Mouse (Mus musculus) adrenal gland, postnatal 14 days (tissue): ENCODE data around the gene Cmpk1. TPM values are rescaled to one million over a fixed set of nuclear protein-coding genes. Genes with fewer than 3 reads are reported as not detected.
"Not testable (repeated sequence)": the region's sequence is repeated elsewhere in the genome, so short reads cannot be mapped to it uniquely, and the experiment has no call there.

ENCODE experiments used
- DNase-seq: peaks from one replicate; pipeline ENCODE4 v3.0.0; 2021; ENCODE audit warnings: mixed read lengths
- long read RNA-seq, 2 experiments: library from polyadenylated mRNA; stranded (forward); transcript quantifications; one replicate each; pipeline ENCODE4 v2.0.0; 2021
- total RNA-seq: library from RNA; stranded (reverse); gene quantifications from 2 replicates; pipeline ENCODE4 v1.2.3, GENCODE M21; 2021

The Cmpk1 gene
- 103 and 104 TPM in 2 replicates for total RNA-seq
- long read RNA-seq, experiment 1, transcript Cmpk1-201 (6 exons, 3,170 nt), result major isoform, 231 of 240 reads
- long read RNA-seq, experiment 1, partial matches to known transcripts, result 4 of 240 reads
- long read RNA-seq, experiment 1, other reads (novel, unspliced or antisense), result 5 of 240 reads
- long read RNA-seq, experiment 2, transcript Cmpk1-201 (6 exons, 3,170 nt), result major isoform, 151 of 156 reads
- long read RNA-seq, experiment 2, partial matches to known transcripts, result 2 of 156 reads
- long read RNA-seq, experiment 2, other reads (novel, unspliced or antisense), result 3 of 156 reads

DNA sequence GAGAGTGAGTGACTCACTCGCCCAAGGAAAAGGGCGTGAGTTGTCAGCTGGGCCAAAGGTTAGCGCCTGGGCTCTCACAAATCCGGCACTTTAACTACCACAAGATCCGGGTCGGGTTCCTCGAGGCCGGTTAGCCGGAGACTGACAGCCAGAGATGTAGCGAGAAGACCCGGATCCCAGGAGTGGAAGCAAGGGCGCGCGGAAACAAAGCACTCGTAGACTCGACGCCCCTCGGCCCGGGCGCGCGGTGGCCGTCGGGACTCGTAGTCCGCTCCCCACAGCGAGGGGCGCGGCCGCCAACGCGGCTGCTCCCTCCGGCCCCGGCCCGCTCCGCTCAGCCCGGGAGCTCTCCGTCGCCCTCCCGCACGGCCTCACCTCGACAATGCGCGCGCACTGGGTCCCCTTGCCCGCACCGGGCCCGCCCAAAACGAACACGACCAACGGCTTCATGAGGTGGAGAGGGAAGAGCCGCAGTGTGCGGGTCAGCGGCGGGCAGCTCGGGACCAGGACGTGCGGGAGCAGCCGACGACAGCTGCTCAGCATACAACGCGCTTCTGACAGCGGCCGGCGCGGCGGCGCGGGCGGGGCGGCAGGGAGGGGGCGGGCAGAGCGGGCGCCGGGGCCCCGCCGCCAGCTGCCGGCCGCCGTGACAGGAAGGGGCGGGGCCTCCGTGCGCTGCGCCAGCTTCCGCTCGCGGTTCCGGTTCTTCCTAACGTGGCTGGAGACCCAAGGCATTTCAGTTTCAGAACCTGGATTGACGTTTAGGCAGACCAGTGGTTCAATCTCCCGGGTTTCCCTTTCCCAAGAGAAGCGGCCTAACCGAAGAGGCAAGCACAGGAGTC is at the start of gene Cmpk1:
Gene Cmpk1 (minus strand): TSS at position 651 of the 842 bp plus-strand sequence.
- DNase-seq, result peak; percentile 93

DNA sequence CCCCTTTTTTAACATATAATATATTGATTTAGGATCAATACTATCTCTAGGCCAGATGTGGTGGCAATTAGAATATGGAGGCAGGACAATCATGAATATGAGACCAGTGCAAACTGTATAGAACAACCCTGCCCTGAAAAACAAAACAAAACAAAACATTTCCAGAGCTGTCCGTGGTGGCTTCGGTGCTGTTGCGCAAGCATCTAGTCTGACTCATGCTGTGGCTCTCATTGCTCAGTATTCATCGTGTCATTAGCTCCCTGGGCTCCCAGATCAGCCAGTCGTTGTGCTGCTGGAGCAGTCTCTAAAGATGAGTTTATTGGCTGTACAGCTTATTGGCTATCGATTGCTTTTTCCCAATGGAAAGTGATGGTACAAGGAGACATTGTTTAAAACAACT is 48.0 kb upstream of the Cmpk1 start:
- DNase-seq, result peak; percentile 53

DNA sequence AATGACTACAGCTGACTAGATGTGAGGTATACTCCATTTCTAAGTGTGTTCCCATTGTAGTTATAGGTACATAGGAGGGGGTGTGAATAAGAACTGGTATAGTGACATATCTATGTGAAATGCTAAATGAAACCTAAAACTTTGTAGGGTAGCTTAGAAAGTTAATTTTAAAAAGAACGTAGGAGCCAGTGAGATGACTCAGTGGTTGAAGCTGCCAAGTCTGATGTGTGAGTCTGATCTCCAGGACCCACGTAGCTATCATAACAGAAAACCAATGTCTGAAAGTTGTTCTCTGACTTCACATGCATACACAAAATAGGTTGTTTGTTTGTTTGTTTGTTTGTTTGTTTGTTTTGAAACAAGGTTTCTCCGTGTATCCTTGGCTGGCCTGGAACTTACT is 33.0 kb upstream of the Cmpk1 start:
- no peak for DNase-seq

DNA sequence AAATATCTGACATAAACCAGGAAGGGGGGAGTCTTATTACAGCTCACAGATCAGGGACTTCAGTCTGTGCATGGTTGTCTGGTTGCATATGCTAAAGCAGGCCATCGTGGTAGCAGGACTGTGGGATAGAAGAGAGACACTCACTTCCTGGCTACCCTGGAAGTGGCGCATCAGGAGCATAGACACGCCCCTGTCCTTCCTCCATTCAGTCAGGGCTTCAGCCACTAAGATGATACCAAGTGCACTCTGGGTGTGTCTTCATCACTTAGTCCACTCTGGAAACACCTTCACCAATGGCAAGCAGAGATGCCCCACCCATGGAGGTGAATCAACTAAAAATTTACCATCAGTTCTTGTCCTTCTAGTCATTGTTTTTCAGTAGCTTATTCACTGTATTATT is 27.2 kb upstream of the Cmpk1 start:
- DNase-seq, result no peak

DNA sequence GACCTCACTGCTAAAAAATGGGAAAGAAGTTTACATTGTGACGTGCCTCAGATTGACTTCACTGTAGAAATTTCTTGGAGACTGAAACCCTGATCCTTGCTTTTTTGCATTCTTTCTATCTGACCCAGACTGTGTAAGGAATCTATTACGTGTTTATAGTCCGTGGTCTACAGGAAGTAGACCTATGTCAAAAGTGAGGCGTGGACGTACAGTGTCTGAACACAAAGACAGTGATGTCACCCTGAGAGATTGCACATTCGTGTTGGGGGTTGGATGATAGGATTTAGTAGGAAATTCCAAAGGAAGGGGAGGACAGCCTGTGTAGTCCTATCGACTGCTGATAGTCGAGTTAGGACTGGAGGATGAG is 13.4 kb upstream of the Cmpk1 start:
- DNase-seq, result no peak

DNA sequence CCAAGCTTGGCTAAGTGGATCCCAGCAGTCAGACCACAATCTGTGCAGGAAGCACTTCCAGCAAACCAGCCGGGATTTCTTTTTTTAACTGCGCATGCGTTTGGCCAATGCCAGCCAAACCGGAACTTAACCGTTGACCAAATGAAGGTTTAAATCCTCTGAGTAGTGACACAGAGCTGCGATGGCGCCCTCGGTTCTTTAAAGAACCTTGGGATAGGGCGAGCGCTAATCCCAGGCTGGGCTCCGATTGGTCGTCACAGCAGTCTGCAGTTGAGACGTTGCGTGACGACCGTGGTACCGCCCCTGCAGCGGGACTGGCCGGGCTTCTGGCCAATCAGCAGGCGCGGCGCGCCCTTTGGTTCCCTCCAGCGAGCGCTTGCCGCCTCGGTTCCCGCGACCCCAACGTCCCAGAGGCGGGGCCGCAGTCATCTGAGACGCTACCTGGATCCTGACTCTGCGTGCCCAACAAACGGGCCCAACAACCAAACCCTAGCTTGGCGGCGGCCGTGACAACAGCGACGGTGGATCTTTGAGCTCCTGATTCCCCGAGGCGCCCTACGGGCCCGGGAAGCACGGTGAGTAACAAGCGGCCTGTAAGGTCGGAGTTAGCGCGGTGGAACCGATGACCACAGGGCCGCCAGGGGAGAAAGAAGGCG is 12.9 kb upstream of the Cmpk1 start, which contains the start of gene Stil:
Gene Stil (plus strand): TSS at position 387 of the 656 bp plus-strand sequence.
- peak; percentile 98 for DNase-seq

DNA sequence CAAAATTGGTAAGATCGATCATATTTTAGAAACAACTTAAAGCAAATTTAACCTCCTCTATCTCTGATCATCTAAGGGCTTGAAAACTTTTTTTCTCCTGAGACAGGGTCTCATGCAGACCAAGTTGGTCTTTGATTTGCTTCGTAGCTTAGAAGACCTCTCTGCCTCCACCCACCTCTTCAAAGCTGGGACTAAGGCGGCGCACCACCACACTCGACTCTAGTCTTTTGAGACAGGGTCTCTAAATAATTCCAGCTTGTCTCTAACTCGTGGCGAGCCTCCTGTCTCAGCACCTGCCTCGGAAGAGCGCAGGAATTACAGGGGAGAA is 12.4 kb upstream of the Cmpk1 start:
- DNase-seq, result no peak

DNA sequence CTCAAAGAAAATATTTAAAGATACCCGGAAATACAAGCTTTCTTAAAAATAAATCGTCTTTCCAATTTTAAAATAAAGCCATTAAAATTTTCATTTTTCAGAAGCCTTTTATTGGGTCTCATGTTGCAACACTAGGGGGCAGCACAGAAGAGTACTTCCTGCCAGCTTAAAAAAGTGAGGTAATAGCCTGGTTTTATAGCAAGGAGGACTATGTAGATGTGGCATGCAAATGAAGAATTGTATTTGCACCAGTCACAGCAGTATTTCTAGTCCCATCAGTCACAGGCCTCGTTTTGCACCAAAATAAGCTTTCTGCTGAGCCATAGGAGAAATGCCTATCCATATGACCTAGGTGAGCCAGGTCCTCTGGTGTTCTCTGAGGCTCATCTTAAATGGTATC is 10.0 kb upstream of the Cmpk1 start:
- peak; percentile 65 for DNase-seq

DNA sequence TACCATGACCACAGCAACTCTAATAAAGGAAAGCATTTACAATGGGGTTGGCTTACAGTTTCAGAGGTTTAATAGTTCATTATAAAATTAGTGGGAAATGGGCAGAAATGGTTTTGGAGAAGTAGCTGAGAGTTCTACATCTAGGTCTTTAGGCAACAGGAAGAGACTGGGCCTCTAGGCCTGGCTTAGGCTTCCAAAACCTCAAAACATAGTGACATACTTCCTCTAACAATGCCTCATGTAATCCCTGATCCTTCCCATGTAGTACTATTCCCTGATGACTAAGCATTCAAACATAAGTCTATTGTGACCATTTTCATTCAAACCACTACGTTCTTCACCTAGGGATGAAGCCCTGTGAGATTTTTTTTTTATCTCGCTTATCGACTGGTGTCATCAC is 7.2 kb upstream of the Cmpk1 start:
- no peak for DNase-seq

DNA sequence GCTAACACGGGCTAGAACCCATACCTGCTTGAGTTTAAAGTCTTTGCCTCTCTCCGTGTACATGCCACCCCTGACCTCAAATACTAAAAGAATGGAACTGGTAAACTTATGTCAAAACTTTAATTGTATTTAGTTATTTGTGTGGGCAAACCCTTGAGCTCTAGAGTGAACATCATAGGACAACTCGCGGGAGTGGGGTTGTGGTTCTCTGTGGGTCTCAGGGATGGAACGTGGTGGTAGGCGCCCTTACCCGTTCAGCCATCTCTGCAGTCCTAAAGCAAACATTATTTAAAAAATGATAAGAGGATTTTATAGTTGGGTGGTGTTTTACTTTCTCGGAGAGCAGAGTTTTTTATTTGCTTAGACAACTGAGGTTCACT is 840 bp downstream of the Cmpk1 start:
- no peak for DNase-seq

DNA sequence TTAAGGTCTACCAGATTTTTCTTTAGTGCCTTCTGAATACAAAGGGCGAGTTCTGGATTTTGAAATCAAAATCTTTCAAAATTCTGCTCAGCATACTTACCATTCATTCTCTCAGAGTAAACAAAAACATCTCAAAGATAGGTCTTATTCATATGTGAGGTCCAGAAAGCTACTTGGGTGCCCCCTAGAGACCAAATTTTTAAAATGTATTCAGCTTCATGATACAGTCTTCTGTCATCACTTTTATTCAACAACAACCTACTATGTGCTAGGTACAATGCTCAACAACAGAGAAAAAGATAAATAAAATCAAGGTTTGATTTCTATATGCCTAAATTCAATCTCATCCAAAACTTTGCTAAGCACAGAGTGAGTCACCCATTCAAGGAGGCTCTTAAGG is 4.0 kb downstream of the Cmpk1 start:
- DNase-seq, result no peak

DNA sequence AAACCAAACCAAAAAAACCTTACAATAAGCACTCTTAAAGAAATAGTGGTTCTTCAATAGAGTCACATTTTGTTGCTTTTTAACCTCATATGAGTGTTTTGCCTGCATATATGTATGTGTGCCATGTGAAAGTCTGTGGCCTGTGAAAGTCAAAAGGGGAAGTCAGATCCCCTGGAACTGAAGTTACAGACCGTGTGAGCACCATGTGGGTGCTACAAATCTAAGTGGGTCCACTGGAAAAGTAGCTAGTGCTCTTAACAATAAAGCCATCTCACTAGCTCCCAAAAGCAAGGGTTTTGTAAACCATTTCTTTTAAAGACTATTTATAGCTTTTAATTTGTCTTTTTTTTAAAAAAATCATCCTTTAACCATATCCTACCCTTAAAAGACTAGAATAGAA is 4.4 kb downstream of the Cmpk1 start:
- DNase-seq, result no peak

DNA sequence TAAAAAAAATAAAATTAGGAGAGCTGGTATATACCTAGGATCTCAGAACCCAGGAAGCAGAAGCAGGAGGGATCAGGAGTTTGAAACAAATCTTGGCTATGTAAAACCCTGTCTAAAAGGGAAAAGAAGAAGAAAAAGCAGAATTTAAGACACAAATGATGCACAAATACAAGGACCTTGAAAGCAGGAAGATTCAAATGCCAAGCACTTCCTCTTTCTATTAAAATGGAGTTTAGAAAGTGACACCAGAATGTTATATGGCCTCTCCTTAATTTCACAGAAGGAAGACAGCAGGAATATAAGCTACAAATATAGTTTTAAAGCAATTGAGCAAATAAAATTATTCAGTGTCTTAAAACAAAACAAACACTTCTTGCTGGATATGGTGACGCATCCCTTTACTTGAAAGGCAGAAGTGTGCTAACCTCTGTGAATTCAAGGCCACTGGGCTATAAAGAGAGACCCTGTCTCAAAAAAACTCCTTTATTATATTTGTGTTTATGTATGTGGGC is 13.8 kb downstream of the Cmpk1 start:
- DNase-seq, result no peak

DNA sequence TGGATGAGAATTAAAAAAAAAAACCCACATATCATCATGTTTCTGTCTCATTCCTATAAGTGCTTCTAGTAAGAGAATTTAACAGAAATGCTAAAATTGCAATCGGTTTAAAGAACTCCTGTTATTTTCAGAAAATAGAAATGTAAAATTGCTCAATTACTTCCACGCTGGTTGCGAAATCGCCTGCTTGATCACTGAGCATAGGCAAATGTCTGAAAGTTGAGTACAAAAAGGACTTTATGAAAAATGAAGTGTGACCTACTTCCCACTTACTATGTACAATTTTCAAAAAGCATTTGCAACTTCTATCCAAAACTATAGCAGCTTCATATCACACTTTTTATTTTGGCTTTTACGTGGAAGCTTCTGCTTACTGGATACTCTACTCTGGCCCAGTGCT is 16.3 kb downstream of the Cmpk1 start:
- DNase-seq, result no peak

DNA sequence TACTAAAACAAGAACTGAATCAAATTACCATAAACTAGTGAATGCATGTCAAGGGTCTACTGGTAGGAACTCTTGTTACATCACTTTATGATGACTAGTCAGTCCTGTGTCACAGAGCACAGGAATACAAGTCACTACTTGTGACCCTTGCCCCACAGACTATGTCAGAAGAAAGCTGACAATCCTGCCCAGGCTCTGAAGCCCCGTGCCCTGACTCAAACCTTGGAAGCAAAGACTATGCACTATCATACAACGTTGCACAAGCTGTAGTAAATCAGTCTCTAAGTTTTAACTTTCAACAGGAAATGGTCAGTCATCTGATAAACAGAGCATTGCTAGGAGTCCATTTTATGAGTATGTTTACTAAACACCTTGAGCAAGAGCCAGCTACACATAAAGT is 26.2 kb downstream of the Cmpk1 start:
- not testable (repeated sequence) for DNase-seq

DNA sequence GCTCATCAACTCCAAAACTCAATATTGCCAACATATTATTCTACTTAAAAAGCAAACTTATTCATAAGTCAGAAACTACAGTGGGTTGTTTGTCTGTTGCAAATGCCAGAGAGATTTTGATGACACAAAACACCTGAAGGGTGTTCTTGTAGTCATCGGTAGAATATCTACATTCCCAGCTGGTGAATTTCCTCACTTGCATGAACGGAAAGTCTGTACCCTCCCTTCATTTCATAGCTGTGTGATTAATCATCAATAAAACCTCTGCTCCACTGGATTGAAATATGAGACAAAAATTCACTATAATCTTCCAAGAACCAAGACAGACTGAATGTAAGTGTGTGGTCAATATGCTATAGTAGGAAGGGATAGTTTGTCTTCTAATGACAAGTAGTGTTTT is 27.5 kb downstream of the Cmpk1 start:
- DNase-seq, result no peak

DNA sequence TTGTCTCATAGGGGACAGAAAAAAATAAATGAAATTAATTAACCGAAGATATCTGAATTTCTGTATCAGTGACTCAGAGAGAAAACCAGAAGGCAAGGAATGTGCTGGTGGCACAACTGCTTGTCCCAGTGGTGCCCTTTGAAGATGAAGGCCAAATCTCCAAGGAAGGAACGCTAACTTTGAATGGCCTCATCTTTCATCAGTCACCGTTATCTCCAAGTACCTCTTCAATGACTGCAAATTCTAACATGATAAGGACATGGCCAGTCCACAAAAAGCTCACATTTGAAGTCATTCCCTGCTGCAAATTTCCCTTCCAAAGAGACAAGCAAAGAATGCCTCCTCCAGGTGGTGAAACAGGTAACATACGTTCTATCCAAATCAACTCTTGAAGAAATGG is 28.3 kb downstream of the Cmpk1 start:
- DNase-seq, result peak; percentile 19

DNA sequence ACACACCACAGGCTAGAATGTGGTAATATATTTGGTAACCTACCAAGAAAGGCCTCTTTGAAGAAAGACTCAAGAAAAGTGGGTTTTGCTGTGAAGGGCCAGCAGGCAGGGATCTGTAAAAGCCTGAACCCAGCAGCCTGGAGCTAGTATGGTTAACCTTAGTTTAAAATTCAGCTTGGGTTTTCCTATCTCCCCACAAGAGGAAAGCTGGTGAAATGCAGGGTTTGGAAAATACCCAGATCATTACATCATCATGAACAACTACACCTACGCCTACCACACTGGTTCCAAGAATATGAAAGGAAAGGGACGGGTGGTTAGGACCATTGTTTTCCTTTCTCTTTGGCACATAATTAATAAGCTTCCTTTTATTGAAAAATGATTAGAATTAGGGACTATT is 28.8 kb downstream of the Cmpk1 start:
- no peak for DNase-seq

DNA sequence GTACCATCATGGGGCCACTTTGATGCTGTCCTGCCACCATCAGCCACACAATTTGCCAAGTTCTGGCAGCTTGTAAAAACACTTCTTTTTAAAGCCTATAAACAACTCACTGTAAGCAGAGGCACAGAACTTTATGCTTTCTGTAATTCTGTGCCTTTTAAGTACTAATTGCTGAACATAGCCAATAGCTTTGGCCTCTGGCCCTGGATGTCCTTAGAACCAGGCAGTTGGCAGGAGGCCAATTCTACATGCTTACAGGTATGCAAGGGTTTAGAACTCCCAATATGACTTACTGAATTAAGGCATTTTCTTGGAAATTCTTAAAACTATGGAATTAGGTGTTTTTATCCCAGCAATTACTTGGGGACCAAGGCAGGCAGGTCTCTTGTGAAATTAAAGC is 29.6 kb downstream of the Cmpk1 start:
- DNase-seq, result peak; percentile 26

DNA sequence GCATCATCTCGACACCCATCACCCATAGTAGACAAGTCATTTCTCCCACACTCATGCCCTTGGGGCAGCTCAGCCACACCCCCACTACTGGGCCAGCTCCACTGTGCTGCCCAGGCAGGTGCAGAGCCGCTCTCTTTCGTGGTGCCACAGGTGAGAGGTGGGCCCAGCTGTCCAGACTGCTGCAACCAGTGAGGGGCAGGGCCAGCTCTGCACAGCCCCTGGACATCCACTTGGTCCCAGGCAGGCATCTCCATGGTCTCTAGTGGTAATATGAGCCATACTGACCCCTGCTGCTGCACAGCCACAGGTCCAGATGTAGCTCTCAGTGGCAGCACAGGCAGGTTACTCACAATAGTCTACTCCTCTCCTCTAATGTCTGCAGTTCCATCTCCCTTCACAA is 33.9 kb downstream of the Cmpk1 start:
- DNase-seq, result no peak

DNA sequence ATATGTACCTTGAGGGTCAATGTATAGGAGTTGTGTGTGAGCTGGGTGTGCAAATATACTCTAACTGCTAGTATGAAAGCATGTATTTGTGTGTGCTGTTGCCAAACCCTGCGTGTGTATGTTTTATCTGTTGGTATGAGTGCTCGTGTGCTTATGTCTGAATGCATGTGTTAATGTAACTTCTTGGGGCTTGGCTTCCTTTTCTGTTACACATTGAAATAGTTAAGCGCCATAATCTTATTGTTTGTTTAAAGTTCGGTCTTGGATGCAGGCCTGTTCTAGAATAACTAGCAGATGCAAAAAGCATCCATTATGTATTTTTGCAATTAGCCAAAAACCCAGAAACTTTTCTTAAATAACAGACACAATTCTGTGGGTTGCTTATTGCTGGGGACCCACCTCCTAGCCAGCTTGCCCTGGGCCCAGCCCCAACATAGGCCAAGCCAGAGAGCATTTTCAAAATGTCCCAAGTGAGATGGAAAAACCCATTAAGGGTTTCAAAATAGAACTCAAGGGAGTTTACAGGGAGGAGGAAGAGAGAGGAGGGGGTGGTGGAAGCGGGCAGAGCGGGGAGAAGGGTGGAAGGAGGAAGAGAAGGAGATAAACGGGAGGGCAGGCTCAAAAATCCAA is 39.1 kb downstream of the Cmpk1 start:
- DNase-seq, result peak; percentile 14

DNA sequence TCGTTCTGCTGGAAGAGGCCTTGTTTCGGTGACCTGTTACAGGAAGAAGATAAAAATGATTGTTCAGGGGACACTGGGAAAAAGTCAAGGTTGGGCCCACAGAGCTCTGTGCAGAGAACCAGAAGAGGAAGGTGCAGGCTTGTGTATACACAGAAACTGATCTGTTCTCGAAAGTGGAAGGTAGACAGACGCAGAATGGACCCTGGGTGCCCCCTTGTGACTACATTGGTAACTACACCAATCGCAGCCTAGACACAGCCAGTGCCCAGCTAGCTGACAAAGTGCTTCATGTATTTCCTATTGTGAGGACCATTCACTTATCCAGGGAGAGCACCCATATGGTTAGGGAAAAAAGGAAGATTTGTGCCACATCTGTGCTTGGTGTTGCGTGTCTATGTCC is 39.6 kb downstream of the Cmpk1 start:
- peak; percentile 89 for DNase-seq

DNA sequence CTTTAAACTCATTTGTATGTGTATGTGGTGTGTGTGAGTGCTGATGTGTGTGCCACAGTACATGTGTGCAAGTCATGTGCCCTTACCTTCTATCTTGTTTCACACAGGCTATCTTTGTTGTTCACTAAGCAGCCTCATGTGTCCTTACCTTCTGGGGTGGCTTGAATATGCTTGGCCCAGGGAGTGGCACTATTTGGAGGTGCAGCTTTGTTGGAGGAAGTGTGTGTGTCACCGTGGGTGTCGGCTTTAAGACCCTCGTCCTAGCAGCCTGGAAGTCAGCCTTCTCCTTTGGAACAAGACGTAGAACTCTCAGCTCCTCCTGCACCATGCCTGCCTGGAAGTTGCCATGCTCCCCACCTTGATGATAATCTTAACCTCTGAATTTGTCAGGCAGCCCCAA is 40.6 kb downstream of the Cmpk1 start:
- no peak for DNase-seq
